Mouse (Mus musculus) MEL (cell line): ENCODE results near the gene Zfp280c. TPM values are rescaled to one million over a fixed set of nuclear protein-coding genes. Genes with fewer than 3 reads are reported as not detected.

Experiments used
- DNase-seq: peaks from one replicate; pipeline ENCODE4 v3.0.0; 2011; ENCODE audit warnings: low read depth, low spot score
- H3K27ac ChIP-seq: 2 replicates; pipeline ENCODE4 v1.5.1; 2012; ENCODE audit warnings: low read depth, mild to moderate bottlenecking, control low read depth, low read length, moderate library complexity; ENCODE audit not compliant: control insufficient read depth
- H3K27me3 ChIP-seq, 2 experiments: fragments of 150-350 bp in 1 of 2; sonication (generic) in 1 of 2; 2 replicates each; pipeline ENCODE4 v1.6.1; 2012; ENCODE audit warnings: low read length in 2 of 2, mild to moderate bottlenecking in 2 of 2, improper control_type of control experiment in 1 of 2, moderate library complexity in 1 of 2; ENCODE audit not compliant: insufficient read depth in 2 of 2, control insufficient read depth in 1 of 2
- H3K36me3 ChIP-seq, 2 experiments: 2 replicates each; pipeline ENCODE4 v1.6.1; 2012 to 2014; ENCODE audit warnings: low read length in 2 of 2, improper control_type of control experiment in 1 of 2, inconsistent platforms in 1 of 2, mild to moderate bottlenecking in 1 of 2; ENCODE audit not compliant: insufficient read depth in 2 of 2, control insufficient read depth in 1 of 2
- H3K4me1 ChIP-seq, 2 experiments: fragments of 150-350 bp in 1 of 2; sonication (generic) in 1 of 2; 2 replicates each; pipeline ENCODE4 v1.6.1; 2012; ENCODE audit warnings: low read length in 2 of 2, improper control_type of control experiment in 1 of 2, mild to moderate bottlenecking in 1 of 2; ENCODE audit not compliant: insufficient read depth in 2 of 2, control insufficient read depth in 1 of 2
- H3K4me3 ChIP-seq, 2 experiments: fragments of 150-350 bp in 1 of 2; sonication (generic) in 1 of 2; 2 replicates each; pipeline ENCODE4 v1.5.1; 2012; ENCODE audit warnings: low read depth in 2 of 2, low read length in 2 of 2, mild to moderate bottlenecking in 2 of 2, moderate library complexity in 2 of 2, control low read depth in 1 of 2, improper control_type of control experiment in 1 of 2; ENCODE audit not compliant: control insufficient read depth in 1 of 2, insufficient read depth in 1 of 2
- H3K79me2 ChIP-seq: 2 replicates; pipeline ENCODE4 v1.6.1; 2012; ENCODE audit warnings: mild to moderate bottlenecking, low read length, moderate library complexity; ENCODE audit not compliant: control insufficient read depth, poor library complexity, insufficient read depth
- H3K9ac ChIP-seq: 2 replicates; pipeline ENCODE4 v1.6.1; 2012; ENCODE audit warnings: low read depth, mild to moderate bottlenecking, control low read depth, low read length, moderate library complexity; ENCODE audit not compliant: control insufficient read depth, poor library complexity, severe bottlenecking
- H3K9me3 ChIP-seq: fragments of 150-350 bp; sonication (generic); replicated peaks from 2 replicates; pipeline ENCODE4 v1.6.1; 2012; ENCODE audit warnings: mild to moderate bottlenecking, low read length, improper control_type of control experiment, moderate library complexity; ENCODE audit not compliant: insufficient read depth
- BHLHE40 ChIP-seq: IDR thresholded peaks from 2 replicates; pipeline ENCODE4 v1.6.1; 2012; ENCODE audit warnings: low read depth, mild to moderate bottlenecking, inconsistent platforms, low read length, improper control_type of control experiment, borderline replicate concordance
- CHD1 ChIP-seq: IDR thresholded peaks from 2 replicates; pipeline ENCODE4 v1.6.1; 2012; ENCODE audit warnings: low read depth, mild to moderate bottlenecking, inconsistent platforms, low read length, improper control_type of control experiment
- CHD2 ChIP-seq: IDR thresholded peaks from 2 replicates; pipeline ENCODE4 v1.6.1; 2011; ENCODE audit warnings: low read length, improper control_type of control experiment
- E2F4 ChIP-seq: IDR thresholded peaks from 2 replicates; pipeline ENCODE4 v1.6.1; 2011; ENCODE audit warnings: low read depth, low read length, improper control_type of control experiment, borderline replicate concordance
- ELF1 ChIP-seq: IDR thresholded peaks from 2 replicates; pipeline ENCODE4 v1.6.1; 2014; ENCODE audit warnings: low read depth, mild to moderate bottlenecking, inconsistent platforms, low read length, improper control_type of control experiment, moderate library complexity
- EP300 ChIP-seq, 2 experiments: IDR thresholded peaks; 2 replicates each; pipeline ENCODE4 v1.6.1; 2011; ENCODE audit warnings: improper control_type of control experiment in 2 of 2, low read length in 2 of 2, low read depth in 1 of 2, mild to moderate bottlenecking in 1 of 2
- ETS1 ChIP-seq: IDR thresholded peaks from 2 replicates; pipeline ENCODE4 v1.6.1; 2012; ENCODE audit warnings: low read depth, mild to moderate bottlenecking, inconsistent platforms, low read length, improper control_type of control experiment, moderate library complexity
- GABPA ChIP-seq: IDR thresholded peaks from 2 replicates; pipeline ENCODE4 v1.6.1; 2012; ENCODE audit warnings: low read depth, mild to moderate bottlenecking, inconsistent platforms, low read length, improper control_type of control experiment, moderate library complexity
- JUND ChIP-seq: IDR thresholded peaks from 2 replicates; pipeline ENCODE4 v1.6.1; 2011; ENCODE audit warnings: low read depth, mild to moderate bottlenecking, improper control_type of control experiment, low read length
- MAFK ChIP-seq: IDR thresholded peaks from 2 replicates; pipeline ENCODE4 v1.6.1; 2011; ENCODE audit warnings: low read depth, mild to moderate bottlenecking, low read length, improper control_type of control experiment, borderline replicate concordance
- MAX ChIP-seq: IDR thresholded peaks from 2 replicates; pipeline ENCODE4 v1.6.1; 2011; ENCODE audit warnings: low read length, improper control_type of control experiment
- MEF2A ChIP-seq: IDR thresholded peaks from 2 replicates; pipeline ENCODE4 v1.6.1; 2014; ENCODE audit warnings: low read depth, mild to moderate bottlenecking, inconsistent platforms, low read length, improper control_type of control experiment; ENCODE audit not compliant: poor library complexity, insufficient replicate concordance, severe bottlenecking; ENCODE audit errors: extremely low read depth
- MXI1 ChIP-seq: IDR thresholded peaks from 2 replicates; pipeline ENCODE4 v1.6.1; 2011; ENCODE audit warnings: mild to moderate bottlenecking, low read depth, low read length, improper control_type of control experiment
- NELFE ChIP-seq: IDR thresholded peaks from 2 replicates; pipeline ENCODE4 v1.6.1; 2011; ENCODE audit warnings: low read depth, low read length, improper control_type of control experiment
- POLR2A ChIP-seq, 2 experiments: IDR thresholded peaks; 2 replicates each; pipeline ENCODE4 v1.6.1; 2011 to 2012; ENCODE audit warnings: low read length in 2 of 2, mild to moderate bottlenecking in 2 of 2, control low read depth in 1 of 2, improper control_type of control experiment in 1 of 2, low read depth in 1 of 2, moderate library complexity in 1 of 2; ENCODE audit not compliant: control insufficient read depth in 1 of 2, insufficient read depth in 1 of 2, poor library complexity in 1 of 2
- POLR2AphosphoS2 ChIP-seq: IDR thresholded peaks from 2 replicates; pipeline ENCODE4 v1.6.1; 2011; ENCODE audit warnings: low read length, improper control_type of control experiment
- RAD21 ChIP-seq: IDR thresholded peaks from 2 replicates; pipeline ENCODE4 v1.6.1; 2011; ENCODE audit warnings: mild to moderate bottlenecking, low read depth, low read length, improper control_type of control experiment
- RCOR1 ChIP-seq: IDR thresholded peaks from 2 replicates; pipeline ENCODE4 v1.6.1; 2012; ENCODE audit warnings: low read depth, mild to moderate bottlenecking, inconsistent platforms, low read length, improper control_type of control experiment
- SIN3A ChIP-seq: IDR thresholded peaks from 2 replicates; pipeline ENCODE4 v1.6.1; 2012; ENCODE audit warnings: low read length, improper control_type of control experiment, inconsistent platforms
- TAL1 ChIP-seq: IDR thresholded peaks from 2 replicates; pipeline ENCODE4 v1.6.1; 2012; ENCODE audit warnings: mild to moderate bottlenecking, inconsistent platforms, low read length, moderate library complexity, mixed read lengths
- TBP ChIP-seq: IDR thresholded peaks from 2 replicates; pipeline ENCODE4 v1.8.0; 2011; ENCODE audit warnings: low read depth, low read length, improper control_type of control experiment
- TCF12 ChIP-seq: IDR thresholded peaks from 2 replicates; pipeline ENCODE4 v1.6.1; 2014; ENCODE audit warnings: low read depth, mild to moderate bottlenecking, inconsistent platforms, low read length, improper control_type of control experiment, moderate library complexity
- UBTF ChIP-seq: IDR thresholded peaks from 2 replicates; pipeline ENCODE4 v1.6.1; 2012; ENCODE audit warnings: low read depth, mild to moderate bottlenecking, inconsistent platforms, low read length, improper control_type of control experiment, moderate library complexity, borderline replicate concordance; ENCODE audit not compliant: insufficient read depth
- USF1 ChIP-seq: IDR thresholded peaks from 2 replicates; pipeline ENCODE4 v1.6.1; 2014; ENCODE audit warnings: low read depth, mild to moderate bottlenecking, inconsistent platforms, low read length, improper control_type of control experiment, moderate library complexity
- USF2 ChIP-seq, 2 experiments: IDR thresholded peaks; 2 replicates each; pipeline ENCODE4 v1.6.1; 2011 to 2012; ENCODE audit warnings: improper control_type of control experiment in 2 of 2, low read length in 2 of 2, borderline replicate concordance in 1 of 2, inconsistent platforms in 1 of 2, low read depth in 1 of 2, mild to moderate bottlenecking in 1 of 2; ENCODE audit not compliant: insufficient read depth in 1 of 2
- ZC3H11A ChIP-seq: IDR thresholded peaks from 2 replicates; pipeline ENCODE4 v1.6.1; 2012; ENCODE audit warnings: low read depth, mild to moderate bottlenecking, inconsistent platforms, low read length, improper control_type of control experiment
- polyA plus RNA-seq, 2 experiments: library from polyadenylated mRNA; stranded (reverse) in 1 of 2; unstranded in 1 of 2; fragments of >175 nt in 1 of 2; fragments of >200 nt in 1 of 2; gene quantifications; 2 replicates each; pipeline versions ENCODE4 v1.2.1 to v1.2.4; 2012; ENCODE audit warnings: low replicate concordance in 2 of 2, low read depth in 1 of 2; ENCODE audit not compliant: insufficient read length in 2 of 2, insufficient read depth in 1 of 2, missing spikeins in 1 of 2
- total RNA-seq: library from RNA; depleted of rRNA; stranded (reverse); fragments of 300-350 nt; gene quantifications from 2 replicates; pipeline ENCODE4 v1.2.3, GENCODE M21; 2012

Zfp280c gene
- total and polyA plus RNA-seq, 3 experiments, result 14.2 to 16.7 TPM; not detected in 1

- no peak overlapping the region for H3K27ac ChIP-seq
- H3K27me3 ChIP-seq, result no peaks in the 10 kb centered on the region
- no peak for DNase-seq
- H3K79me2 ChIP-seq, result peaks cover 9% of the 10 kb centered on the region
- no peak overlapping the region for H3K4me3 ChIP-seq
- H3K9me3 ChIP-seq, result no peaks in the 10 kb centered on the region
- H3K36me3 ChIP-seq, result peaks cover 0 to 3% of the 10 kb centered on the region in 2 experiments; a peak in 2 of 4 replicates
- H3K4me1 ChIP-seq, result peaks cover 0 to 5% of the 10 kb centered on the region in 2 experiments; a peak in 1 of 4 replicates
- no peak overlapping the region for H3K9ac ChIP-seq
- no peak for TF ChIP-seq SIN3A
- TF ChIP-seq USF1, result no peak
- no peak for TF ChIP-seq POLR2A (IDR thresholded peaks at IDR 0.05; ENCODE audit: control insufficient read depth in 1 of 2, insufficient read depth in 1 of 2, low read depth in 1 of 2, low read length in 2 of 2, poor library complexity in 1 of 2)
- TF ChIP-seq ETS1, result no peak
- TF ChIP-seq JUND, result no peak
- no peak for TF ChIP-seq UBTF
- no peak for TF ChIP-seq TCF12
- no peak for TF ChIP-seq CHD2
- no peak for TF ChIP-seq EP300 (IDR thresholded peaks at IDR 0.05; ENCODE audit: low read depth in 1 of 2, low read length in 2 of 2)
- TF ChIP-seq E2F4, result no peak
- TF ChIP-seq MEF2A, result no peak
- no peak for TF ChIP-seq CHD1
- no peak for TF ChIP-seq RCOR1
- no peak for TF ChIP-seq TAL1
- no peak for TF ChIP-seq MXI1
These were observed 1.7 kb upstream of the Zfp280c start for GRCm38 (mm10) chrX:48596053-48596452.

- Histone ChIP-seq H3K36me3 (peaks cover 0 to 3% of the 10 kb centered on the region in 2 experiments; a peak in 2 of 4 replicates), H3K4me3 (peak overlapping the region; percentile 72 to 99), H3K79me2 (peaks cover 9% of the 10 kb centered on the region)
- TF ChIP-seq GABPA, result no peak
- TF ChIP-seq JUND, result no peak
- no peak for TF ChIP-seq BHLHE40
- no peak for TF ChIP-seq TAL1
- no peak for TF ChIP-seq POLR2AphosphoS2
- TF ChIP-seq MAX, result no peak
- TF ChIP-seq USF2 (IDR thresholded peaks at IDR 0.05; ENCODE audit: borderline replicate concordance in 1 of 2, insufficient read depth in 1 of 2, low read depth in 1 of 2, low read length in 2 of 2), result no peak
- TF ChIP-seq MAFK, result no peak
- no peak for TF ChIP-seq RAD21
- TF ChIP-seq TBP, result no peak
- no peak for TF ChIP-seq NELFE
- TF ChIP-seq ELF1, result no peak
- TF ChIP-seq ZC3H11A, result no peak
- TF ChIP-seq, all 39 proteins: peak for 0
- Histone ChIP-seq H3K9ac (peak overlapping the region; percentile 96), H3K9me3 (no peaks in the 10 kb centered on the region), H3K27ac (peak overlapping the region; percentile 59; the same call in 1 of the 2 replicates), H3K4me1 (peaks cover 0 to 5% of the 10 kb centered on the region in 2 experiments; a peak in 1 of 4 replicates), H3K27me3 (no peaks in the 10 kb centered on the region)
- peak; percentile 21 for DNase-seq
These were observed 594 bp downstream of the Zfp280c start for GRCm38 (mm10) chrX:48593721-48594098.
